Mouse (Mus musculus) gastrocnemius, adult 8-10 months (tissue): ENCODE results near the gene Tmem63c. TPM values are rescaled to one million over a fixed set of nuclear protein-coding genes. Genes with fewer than 3 reads are reported as not detected.

Experiments used
- DNase-seq, 2 experiments: peaks; one replicate each; pipeline ENCODE4 v3.0.0; 2022; ENCODE audit warnings: low spot score in 2 of 2
- total RNA-seq, 4 experiments: library from RNA; stranded (reverse); gene quantifications; 2 replicates each; pipeline ENCODE4 v1.2.4; 2022

Tmem63c gene
- total RNA-seq, 4 experiments from 2014 or later = 0.10 TPM; not detected in 3

- no peak for DNase-seq
Observed at GRCm38 (mm10) chr12:87047536-87047935, 26.4 kb downstream of the Tmem63c start.

DNA sequence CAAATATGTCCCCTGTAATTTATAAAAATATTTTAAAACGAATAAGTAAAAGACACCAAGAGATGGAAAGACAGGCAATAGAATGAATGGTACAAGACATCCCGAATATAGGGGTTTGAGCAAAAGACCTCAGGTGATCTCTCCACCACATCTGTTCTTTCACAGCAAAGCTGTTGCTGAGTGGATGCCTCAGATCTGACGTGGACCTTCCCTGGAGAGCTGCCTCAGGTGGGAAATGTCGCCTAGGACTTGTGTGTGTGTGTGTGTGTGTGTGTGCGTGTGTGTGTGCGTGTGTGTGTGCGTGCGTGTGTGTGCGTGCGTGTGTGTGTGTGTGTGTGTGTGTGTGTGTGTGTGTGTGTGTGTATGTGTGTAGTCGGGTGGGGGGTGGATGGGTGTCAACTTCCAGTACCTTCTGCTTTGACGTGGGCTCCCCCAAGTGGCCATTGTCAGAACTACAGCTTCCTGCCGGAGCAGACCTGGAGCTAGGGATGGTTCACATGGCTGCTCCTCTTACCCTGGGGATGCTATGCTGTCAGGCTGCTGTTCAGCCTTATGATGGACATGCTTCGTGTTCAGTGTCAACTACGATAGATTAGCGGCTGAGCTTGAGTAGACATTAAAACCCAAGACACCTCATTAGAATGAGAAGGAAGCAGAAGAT lies 31.7 kb downstream of the Tmem63c start:
- DNase-seq = peak; percentile 68 to 69

DNA sequence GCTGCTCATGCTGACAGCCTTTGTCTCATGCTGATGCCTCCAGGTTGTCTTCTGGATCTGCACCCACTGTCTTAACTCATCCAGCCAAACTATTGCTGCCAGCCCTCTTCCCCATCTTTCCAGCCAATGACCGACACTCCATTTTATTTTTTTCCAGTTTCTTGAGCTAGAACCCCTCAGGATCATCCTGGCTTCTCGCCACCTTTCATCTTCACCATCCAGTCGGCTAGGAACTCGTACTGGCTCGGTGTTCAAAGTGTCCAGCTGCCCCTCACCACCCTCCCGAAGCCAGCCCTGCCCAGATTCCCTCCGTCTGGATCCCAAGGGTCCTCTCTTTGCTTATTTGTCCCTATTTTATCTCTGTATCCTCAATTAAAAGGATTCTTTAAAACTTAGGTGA lies 33.7 kb downstream of the Tmem63c start:
- no peak for DNase-seq

GRCm38 (mm10) chr12:87057066-87057465 lies 35.9 kb downstream of the Tmem63c start:
- no peak for DNase-seq

DNA sequence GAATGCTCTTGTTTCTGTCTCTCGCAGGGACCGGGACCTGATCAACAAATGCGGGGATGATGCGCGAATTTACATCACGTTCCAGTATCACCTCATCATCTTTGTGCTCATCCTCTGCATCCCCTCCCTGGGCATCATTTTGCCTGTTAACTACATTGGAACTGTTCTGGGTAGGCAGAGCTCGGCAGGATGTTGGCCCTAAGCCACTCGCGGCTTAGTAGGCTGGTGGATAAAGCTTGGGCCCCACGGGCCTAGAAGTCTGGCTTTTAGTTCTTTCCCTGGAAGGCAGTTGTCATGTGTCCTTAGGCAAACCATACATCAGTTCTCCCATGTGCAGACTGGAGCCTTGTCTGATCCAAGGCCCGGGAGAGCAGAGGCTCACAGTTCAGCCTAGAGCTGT lies 44.3 kb downstream of the Tmem63c start:
- no peak for DNase-seq

DNA sequence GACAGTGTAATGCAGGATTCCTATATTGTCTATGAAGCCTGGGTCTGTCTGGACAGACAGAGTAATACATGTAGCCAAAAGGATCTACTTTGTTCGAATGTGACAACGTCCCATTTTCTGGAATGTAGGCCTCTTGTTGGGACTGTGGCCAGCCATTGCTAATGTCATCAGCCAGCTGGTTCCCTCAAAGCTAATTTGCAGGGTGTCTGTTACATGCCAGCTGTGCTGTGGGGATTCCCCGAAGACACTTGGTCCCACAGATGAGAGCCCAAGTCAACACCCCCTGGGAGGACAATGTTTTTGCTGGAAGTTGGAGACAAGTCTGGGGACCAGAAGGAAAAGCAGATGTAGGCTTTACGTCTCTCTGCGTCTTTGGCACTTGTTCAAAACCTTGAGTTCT lies 45.3 kb downstream of the Tmem63c start:
- DNase-seq = no peak

DNA sequence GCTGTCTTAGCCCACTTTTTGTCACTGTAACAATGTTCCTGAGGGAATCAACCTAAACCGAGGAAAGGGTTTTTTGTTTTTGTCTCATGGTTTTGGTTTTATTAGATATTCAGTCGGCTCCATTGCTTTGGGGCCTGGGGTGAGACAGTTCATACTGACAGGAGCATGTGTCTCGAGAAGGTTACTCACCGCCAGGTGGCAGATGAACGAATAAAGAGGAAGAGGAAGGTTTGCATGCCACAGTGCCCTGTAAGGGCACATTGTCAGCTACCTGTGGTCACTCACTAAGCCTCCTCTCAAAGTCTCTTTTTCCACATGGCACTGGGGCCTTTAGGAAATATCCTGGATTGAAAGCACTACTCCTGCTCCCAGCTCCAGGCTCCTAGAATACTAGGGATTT lies 49.4 kb downstream of the Tmem63c start:
- no peak for DNase-seq

DNA sequence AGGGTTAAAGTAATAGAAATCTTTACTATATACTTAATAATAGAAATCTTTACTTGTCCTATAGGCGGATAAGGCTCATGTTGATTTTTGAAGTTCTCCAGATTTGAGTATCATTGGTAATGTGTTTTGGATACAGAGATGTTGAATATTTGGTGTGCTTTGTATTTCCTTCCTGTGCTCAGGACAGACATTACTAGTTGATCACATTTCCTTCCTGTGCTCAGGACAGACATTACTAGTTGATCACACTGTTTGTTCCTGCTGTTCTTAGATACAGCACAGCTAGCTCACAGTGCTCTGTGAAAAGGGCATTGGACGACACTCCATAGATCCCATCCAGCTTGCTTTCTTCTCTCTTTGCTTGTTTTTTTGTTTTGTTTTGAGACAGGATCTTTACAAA lies 55.5 kb downstream of the Tmem63c start:
- DNase-seq = no peak

DNA sequence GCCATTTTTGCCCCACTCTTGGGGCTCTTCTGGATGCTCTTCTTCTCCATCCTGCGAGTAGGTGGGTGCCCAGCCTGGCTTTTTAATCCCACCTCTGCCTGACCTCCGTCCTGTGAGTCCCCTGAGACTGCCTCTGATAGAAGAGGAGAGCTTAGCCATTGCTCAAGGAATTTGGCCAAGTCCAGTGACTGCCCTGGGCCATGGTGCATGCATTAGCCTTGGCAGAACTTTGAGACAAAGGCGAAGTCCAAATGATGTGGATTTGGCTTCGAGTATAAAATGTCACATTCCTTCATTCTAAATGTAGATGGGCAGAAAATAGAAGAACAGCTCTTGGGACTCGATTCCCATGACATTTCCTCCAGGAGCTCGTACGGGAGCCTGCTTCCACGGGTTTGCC lies 61.7 kb downstream of the Tmem63c start:
- no peak for DNase-seq

DNA sequence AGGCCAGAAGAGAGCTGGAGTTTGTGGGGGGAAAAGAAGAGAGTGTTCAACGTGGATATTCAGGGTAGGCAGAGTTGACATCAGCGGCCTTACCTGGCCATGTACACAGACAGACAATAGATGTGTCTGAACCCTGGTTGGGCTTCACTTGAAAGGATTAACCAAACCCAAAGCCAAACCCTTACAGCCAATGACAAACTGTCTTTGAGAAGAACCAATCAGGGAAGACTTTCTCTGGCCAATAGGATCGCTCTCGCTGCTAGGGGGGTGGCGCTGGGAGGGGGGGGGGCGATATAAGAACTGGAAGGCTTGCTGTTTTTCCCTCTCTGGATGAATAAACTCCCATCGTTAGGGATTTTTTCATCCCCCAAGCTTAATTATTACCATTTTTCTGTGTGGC lies 66.1 kb downstream of the Tmem63c start:
- no peak for DNase-seq

DNA sequence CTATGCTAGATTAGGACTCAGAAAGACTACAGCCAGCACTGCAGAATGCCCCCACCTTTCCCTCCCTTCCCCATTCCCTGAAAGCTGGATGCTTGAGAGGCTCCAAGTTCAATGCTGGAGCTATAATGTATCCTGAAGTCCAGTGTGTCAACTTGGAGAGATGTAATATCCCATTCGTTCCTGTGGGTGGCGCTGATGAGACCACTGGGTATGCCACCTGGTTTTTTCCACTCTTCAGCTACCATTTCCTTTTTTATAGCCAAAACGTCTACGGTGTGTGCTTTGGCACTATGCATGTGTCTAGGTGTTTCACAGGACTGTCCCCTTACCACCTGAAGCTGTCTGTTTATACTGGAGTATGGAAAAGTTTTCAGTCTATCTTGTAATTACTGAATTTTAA lies 67.2 kb downstream of the Tmem63c start:
- no peak for DNase-seq

DNA sequence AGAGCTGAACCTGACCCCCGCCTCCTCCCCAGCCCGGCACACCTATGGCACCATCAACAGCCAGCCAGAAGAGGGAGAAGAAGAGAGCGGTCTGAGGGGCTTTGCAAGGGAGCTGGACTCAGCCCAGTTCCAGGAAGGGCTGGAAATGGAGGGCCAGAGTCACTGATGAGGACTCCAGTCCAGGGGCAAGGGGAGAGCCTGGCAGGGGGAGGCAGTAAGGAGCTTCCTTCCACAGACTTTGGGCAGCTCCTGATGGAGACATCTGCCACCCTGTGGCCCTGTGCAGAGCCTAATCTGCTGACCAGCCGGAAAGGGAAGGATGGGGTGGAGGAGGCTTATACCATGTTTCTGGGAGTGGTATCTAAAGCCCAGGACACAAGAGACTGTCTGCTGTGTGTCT lies 68.1 kb downstream of the Tmem63c start:
- DNase-seq = no peak

- DNase-seq = no peak
Observed at GRCm38 (mm10) chr12:87089701-87090100, 68.6 kb downstream of the Tmem63c start.

DNA sequence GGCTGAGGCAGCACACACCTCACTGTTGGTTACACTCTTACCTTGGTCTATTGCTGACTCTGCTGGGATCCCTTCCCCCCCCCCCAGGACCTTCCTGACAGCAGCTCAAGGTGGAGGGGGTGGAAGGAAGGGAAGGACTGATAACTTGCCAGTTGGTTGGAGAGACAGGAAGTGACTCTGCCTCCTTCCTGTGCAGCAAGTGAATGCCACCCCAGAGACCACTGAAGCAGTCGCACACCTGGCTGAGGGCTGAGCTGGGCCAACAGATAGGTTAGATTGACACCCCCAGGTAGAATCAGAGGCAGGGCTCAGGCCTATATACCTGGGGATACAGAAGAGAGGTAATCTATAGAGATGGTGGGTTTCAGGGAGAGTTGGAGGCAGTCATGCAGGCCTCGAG lies 70.8 kb downstream of the Tmem63c start:
- DNase-seq = no peak

DNA sequence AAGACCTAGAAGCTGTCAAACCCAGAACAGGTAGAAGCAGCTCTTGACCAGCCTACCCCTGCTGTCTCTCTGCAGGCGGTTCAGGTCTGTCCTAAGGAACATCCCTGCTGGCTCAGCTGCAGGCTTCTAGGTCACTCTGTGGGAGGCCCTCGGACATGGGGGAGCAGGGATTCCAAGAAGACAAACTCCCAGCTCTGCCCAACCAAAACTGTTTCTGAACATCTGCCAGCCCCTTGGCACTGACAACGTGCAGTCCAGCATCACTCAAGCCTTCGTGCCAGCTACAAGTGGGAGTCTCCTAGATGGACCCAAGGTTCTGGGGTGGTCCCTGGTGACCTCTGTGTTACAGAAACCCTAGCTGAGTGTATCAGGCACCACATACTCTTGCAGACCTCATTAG lies 72.1 kb downstream of the Tmem63c start:
- DNase-seq = no peak

GRCm38 (mm10) chr12:87093671-87094070 lies 72.5 kb downstream of the Tmem63c start:
- no peak for DNase-seq

DNA sequence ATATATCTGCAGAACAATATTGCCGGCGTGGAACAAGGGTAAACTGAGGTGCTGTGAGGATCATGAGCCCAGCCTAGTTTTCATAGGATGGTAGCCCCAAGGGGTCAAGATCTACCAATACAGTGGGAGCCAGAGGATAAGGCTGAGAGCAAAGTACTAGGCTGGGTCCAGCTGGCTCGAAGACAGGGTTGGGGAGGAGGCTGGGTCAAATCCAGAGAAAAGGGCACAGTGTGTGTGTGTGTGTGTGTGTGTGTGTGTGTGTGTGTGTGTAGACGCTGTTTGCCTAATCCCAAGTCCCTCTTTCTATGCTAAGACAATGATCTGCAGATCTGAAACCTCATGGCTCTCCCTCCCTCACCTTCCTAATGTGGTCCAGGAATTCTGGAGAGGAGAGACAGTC lies 79.2 kb downstream of the Tmem63c start:
- no peak for DNase-seq

DNA sequence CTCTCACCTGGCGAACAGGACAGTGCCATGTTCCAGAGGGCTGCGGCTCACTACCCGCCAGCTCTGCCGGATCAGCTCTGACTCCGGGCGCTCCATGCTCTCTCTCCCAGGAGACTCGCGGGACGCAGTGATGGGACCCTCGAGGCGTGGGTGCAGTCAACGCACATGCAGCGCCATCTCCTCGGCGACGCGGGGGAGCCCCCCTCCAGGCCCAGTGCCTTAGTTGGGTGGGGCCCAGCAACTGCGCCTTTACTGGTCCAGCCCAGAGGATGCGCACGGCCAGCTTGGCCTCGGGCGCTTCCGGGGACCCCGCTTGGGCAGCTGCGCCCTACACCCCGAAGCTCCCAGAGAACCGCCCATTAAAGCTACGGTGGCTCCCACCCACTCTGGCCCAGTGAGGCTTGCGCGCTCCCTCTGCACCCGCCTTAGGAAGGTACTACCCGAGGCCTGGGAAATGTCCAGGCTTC lies 81.1 kb downstream of the Tmem63c start, which contains the start of gene Ngb:
Ngb (minus strand) TSS at position 375 of the 467 bp plus-strand sequence.
- DNase-seq = no peak

DNA sequence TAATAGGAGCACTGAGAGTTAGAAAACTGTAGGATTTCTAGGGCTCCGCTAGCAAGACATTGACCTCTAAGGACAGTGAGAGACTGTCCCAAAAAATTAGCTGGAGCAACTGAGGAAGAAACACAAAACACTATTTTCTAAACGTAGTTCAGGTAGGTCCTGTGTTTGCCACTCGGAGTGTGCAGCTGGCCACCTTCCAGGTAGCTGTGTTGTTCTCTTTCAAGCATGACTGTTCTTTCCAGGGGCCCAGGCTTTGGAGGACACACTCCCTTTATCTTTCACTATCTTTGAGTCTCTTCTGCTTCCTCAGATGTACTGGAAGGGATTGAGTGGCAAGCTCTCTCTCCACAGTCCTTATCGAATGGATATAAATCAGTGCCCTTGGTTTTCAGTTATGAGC lies 82.3 kb downstream of the Tmem63c start:
- DNase-seq = no peak

DNA sequence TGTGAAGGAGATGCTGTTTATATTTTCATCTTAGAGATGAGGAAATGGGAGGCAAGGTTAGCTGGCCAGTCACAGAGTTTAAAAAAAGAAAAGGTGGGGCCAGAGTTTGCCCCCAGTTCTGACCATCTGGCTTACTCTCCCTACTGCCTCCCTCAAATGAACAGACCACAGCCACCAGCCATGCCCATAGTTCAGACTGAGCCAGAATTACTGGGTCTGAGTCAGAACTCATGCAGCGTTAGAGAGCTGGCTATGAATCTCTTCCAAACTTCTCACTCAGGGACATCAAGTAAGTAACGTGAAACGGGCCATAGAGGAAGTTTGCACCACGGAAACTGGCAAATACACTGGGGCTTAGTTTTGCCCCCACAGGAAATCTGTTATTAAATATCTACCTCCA lies 83.7 kb downstream of the Tmem63c start:
- DNase-seq = no peak

DNA sequence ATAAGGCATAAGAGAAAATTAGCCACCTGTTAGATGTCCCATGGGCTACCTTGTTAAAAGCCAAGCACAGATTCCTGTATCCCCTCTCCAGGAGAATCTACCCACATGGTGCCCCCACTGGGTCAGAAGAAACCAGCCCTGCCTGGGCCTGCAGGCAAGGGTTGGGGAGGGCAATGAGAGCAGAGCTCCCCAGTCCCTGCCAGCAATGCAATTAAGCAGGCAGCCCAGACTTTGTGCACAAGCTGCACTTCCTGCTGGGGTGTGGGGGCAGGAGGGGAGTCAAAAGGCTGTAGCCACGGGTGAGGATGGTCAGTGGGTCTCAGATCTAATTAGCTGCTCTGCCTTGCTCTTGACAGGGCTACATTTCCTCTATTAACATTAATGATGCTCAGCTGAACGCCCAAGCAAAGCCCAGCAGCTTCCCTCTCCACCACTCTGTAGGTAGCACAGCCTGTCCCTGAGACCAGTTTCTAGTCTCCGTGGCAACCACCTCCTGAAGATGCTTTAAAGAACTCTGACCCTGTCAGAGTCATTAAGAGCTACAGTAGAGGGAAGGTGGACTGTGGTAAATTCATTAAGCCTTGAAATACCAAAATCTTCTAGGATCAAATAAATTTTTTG lies 86.3 kb downstream of the Tmem63c start:
- no peak for DNase-seq

- no peak for DNase-seq
Observed at GRCm38 (mm10) chr12:87121918-87122589, 100.9 kb downstream of the Tmem63c start.

DNA sequence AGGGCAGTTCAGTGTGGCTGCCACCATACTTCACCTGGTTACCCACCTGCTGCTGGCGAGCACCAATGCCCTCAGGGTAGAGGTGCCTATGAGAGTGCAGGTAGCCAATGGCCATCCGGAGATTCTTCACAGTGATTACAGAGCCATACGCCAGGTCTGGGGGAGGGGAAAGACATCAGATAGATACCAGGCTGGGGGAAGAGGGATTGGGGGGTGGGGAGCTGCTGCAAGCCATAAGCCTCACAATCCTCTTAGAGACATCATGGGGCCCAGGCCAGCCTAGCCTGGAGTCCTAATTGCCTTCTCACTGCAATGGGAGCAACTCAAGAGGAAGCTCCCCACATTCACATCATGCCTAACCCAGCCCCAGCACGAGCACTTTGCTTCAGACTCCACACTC lies 106.1 kb downstream of the Tmem63c start:
- no peak for DNase-seq
